Mouse (Mus musculus): ENCODE data around the gene Cntrl.

Gene Cntrl

DNA sequence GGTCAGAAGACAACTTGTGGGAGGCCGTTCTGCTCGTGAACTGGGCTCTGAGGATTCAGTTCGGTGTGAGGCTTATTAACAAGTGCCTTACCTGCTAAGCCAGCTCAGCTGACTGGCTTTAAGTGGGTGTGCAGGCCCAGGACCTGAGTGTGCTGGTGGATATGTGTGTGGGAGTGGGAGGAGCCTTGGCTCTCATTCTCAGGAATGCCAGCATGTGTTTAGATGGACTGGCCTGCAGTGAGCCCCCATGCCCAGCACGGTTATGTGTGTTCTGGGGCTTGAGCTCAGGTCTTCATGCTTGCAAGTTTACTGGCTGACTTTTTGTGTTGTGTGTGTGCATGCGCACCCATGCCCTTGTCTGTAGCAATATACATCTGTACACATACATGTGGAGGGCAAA, 64.4 kb downstream of the Cntrl start:
- no peak for DNase-seq (ENCODE audit: low read depth, low spot score)

DNA sequence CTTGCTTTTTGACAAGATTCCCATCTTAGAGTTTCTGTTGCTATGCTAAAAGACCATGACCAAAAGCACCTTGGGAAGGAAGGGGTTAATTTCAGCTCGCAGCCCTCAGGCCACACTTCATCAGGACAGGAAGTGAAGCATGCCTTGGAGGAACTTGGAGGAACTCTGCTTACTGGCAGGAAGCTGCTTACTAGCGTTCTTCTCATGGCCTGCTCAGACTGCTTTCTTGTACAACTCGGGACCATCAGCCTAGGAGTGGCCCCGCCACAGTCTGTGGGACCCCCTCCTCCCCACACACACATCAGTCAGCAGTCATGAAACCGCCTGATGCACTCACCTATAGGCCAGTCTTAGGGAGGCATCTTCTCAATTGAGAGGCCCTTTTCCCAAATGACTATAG, 64.8 kb downstream of the Cntrl start:
- no peak for DNase-seq (ENCODE audit: low read depth, low spot score)

DNA sequence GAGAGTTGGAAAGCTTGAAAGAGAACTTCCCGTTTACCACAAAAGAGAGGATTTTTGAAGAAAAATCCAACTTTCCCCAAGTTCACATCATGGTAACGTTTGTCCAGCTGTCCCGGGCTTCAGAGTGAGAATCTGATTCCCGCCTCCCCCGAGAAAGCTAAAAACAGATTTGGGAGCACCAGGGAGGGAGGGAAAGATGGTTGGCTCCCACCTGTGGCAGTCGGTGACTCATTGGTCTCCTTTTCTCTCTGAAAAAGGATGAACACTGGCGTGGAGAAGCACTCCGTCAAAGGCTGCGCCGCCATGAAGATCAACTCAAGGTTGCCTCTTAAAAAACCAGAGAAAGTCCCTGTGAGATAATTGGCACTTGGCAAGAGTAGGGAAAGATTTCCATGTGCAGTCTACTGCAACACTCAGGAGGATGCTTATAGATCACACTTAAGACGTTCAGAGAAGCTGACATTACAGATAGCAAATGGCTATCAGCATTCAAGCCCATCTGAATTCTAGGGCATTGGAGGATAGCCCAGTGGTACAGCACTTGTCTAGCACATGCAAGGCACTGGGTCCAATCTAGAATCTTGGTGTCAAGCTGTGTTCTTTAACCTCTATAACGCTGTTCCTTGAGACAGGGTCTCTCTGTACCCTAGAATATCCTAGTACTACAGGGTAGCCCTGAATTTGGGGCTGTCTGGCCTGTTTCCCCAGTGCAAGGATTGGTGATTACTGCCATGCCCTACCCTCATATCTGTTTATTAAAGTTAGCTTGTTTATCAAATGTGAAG, 66.2 kb downstream of the Cntrl start:
- no peak for DNase-seq (ENCODE audit: low read depth, low spot score)

DNA sequence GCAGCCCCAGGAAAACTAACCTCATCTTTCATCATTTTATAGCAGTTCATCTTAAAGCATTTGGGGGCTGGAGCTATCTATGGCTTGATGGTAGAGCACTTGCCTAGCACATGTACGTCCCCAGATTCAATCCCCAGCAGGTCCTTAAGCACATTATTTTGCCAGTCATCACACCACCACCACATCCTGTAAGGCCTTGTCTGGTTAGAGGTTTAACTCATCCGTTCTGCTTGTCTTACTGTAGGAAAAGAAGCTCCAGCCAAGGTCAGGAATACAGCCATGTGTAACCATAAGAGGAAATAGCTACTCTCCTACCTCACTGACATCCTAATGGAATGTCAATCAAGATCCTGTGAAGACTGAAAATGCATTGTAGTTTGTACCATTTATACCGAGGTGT, 68.9 kb downstream of the Cntrl start:
- DNase-seq (ENCODE audit: low read depth, low spot score), result no peak

DNA sequence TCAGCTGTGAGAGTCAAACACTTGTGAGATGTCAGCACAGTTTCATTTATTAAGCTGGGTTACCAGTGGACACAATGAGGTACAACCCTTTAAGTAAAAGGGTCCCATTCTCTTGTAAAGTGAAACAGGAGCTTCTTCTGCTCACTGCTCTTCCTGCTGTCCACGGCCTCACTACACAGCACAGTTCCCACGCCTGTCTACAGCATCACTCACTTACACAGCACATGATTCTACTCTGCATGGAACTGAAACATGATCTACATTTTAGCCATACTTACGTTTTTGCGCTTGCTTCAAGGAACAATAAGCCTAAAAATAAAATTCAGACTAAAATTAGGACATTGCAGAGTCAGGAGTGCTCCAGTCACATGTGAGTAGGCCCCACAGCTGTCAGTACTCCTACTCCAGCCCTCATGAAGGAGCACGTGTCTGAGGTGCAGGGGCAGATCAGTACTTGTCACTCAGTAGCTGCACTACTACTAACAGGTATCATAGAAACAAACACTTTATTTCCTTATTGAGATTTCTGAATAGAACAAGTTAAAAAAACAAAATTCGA, 73.9 kb downstream of the Cntrl start:
- no peak for DNase-seq (ENCODE audit: low read depth, low spot score)

DNA sequence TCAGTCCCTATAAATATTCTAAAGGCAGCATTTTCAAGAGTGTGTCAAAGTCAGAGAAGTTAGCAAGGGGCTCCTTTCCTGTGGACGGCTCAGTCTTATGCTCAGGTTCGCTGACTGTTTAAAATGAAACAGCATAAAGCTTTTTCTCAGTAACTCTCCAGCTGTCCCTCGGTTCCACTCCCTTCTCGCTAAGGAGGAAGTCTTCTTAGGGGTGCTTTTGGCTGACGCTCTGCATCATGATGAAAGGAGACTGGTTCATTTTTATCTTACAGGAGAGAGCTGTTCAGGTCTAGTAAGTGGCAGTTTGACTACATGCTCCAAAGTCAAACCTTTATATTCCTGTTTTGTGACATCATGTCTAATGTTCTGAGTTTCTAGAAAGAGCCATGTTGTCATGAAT, 79.6 kb downstream of the Cntrl start:
- no peak for DNase-seq (ENCODE audit: low read depth, low spot score)

DNA sequence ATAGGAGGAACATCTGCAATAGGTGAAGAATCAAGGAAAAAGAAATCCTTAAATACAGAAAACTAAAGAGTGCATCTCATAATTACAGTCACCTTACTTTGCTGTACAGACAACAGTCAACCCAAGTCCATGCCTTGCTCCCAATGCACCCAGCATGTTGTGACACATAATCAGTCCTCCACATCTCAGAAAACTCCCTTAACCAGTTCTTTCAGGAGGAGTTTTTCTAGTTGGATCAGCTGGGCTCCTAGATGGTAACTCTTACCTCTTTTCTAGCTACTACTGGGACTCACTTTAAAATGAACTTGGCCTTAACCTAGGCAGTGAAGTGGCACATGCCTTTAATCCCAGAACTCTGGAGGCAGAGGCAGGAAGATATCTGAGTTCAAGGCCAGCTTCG, 84.7 kb downstream of the Cntrl start:
- DNase-seq (ENCODE audit: low read depth, low spot score), result no peak

DNA sequence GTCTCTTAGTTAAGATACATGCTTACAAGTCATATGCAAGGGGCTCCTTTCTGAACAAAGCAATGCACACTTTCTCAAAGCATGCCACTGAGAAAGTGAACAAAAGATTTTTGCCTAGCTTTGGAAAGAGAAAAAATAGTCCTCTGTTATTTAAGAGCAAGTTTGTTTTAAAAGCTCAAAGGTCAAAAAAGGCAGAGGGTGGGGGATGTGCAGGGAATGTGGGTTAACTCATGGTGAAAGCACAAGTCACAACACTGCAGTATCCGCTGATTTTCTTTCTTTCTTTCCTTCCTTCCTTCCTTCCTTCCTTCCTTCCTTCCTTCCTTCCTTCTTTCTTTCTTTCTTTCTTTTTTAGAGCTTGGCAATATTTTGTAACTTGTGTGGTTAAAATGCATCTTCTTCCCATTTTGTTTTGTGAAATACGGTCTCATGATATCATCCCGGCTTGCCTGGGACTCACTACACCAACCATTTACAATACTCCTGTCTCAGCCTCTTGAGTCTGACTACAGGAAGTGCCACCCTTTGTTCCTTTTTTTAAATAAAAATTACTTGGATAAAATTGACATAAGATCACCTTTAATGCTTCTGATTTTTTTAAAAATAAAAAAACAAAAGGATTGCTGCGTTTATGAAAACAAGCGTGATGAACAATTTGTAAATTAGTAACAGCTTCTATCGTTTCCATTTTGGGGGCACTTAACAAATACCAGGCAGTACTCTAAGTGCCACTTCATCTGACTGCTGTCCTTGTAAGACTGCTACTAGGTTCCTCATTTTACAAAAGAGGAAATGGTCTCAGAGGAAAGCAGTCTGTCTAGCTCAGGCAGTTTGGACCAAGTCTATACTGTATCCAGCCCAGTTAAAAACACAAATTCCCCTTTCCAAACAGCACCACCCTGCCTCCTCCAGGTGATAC, 86.6 kb downstream of the Cntrl start:
- DNase-seq (ENCODE audit: low read depth, low spot score), result no peak

DNA sequence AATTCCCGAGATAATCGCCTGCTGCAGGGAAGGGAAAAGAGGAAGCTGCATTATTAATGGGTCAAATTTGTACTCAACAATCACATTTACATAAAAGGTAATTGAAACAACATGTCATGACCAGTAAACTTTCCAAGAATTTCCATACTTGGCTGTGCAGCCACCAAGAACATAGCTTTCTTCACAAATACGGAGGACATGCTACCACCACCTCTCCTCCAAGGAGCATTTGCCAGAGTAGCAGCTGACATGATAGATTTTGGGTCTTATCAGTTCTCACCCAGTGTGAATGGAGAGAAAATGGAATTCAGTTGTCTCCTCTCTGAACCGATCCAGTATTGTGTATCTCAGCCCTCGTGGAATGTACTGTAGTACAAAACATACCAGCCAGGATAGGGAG, 90.2 kb downstream of the Cntrl start:
- no peak for DNase-seq (ENCODE audit: low read depth, low spot score)

DNA sequence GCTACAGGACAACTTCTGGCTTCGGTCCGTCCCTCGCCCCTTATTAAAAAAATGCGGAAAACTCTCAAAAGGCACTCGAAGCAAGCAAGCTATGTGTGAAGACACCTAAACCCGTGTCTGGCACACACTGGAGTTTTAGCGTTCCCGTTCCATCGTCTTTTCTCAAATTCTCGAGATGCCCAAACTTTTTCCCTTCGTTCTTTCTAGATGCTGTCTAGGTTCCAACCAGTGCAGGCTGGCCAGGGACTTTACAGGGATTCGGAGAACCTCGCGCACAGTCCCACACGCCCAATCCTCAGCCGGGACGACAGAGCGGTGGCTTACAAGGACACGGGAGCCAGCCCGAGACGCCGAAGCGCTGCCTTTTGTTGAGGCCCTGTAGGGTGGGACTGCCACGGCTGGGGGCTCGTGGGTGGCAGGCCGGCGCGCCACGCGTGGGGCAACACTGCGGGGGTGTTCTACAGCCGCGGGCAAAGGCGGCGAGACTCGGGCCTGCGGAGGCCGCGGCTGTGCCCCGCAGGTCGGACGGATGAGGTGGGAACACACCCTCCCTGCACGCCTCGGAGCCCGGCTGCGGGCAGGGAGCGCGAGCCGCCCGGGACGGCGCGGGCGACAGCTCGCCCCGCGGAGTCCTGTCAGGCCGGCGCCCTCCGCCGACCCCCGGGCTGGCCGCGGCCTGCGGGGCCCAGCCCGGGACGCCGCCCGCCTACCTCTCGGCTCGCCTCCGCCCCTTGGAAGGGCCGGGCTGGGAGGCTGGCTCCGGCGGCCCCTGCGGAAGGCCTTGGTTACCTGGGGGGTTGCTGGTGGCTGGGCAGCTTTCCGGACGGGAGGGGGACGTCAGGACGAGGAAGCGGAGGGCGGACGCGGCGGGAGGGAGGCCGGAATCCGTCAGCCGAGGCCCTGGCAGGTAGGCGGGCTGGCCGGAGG, 90.9 kb downstream of the Cntrl start:
- DNase-seq (ENCODE audit: low read depth, low spot score), result no peak

DNA sequence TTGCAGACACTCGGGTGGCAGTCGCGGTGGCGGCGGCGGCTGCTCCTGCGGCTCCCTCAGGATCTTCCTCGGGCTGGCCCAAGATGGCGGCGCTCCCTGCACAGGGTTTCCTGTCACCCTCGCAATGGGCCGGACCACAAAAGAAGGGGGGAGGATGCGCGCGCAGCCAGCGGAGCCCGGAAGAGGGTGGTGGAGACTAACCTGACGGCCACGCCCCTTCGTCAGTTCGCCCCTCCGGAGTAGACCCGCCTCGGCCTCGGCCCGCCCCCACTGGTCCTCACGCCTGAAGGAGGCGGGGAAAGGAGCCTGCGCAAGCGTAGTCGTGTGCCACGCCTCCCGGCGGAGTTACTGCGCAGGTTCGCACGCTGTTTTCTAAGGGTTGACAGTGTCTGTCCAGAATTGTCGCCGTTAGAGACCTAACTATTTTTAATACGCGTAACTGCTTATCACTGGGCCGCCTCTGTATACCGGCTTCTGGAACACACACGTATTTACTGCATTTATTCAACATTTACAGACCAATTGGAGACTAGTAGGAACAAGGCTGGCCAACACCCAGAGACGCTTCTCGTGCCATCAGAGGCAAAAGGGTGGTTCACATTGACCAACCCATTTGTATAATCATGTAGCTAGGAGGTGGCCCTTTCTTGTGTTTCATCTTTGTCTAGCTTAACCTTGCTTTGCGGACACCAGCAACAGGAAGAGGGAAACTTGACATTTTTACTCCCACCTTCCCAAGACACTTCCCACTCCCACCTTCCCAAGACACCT, 91.8 kb downstream of the Cntrl start, which contains the start of gene Rab14:
Rab14 (minus strand) TSS at position 223 of the 771 bp plus-strand sequence.
- DNase-seq (ENCODE audit: low read depth, low spot score), result peak; percentile 99

DNA sequence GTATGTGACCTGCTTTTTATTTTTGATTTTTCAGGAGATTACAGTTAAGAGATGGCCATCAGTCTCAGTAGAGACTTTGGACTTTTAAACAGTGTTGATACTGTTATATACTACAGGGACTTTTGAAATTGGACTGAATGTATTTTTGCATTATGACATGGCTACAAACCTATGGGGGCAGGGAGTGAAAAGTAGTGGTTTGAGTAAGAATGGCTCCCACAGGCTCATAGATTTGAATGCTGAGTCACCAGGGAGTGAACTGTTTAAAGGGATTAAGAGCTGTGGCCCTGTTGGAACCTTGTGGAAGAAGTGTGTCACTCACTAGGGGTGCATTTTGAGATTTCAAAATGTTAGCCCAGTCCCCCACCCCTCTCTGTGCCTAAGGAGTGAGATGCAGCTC, 94.4 kb downstream of the Cntrl start:
- no peak for DNase-seq (ENCODE audit: low read depth, low spot score)

DNA sequence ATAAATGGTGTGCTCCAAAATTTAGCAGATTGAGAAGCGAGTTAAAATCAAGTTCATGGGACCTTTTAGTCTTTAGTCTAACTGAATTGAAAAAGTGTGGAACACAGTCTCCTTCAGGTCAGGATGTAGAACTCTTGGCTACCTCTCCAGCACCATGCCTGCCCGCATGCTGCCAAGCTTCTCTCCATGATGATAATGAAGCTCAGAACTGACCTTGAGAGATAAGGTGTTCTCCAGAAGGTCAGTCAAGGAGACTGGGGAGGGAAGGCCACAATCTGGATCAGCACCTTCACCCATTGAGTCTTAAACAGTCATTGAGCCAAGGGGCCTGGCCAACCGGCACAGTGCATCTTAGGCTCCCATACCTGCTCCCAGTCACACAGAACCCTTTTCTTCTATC, 97.5 kb downstream of the Cntrl start:
- no peak for DNase-seq (ENCODE audit: low read depth, low spot score)

DNA sequence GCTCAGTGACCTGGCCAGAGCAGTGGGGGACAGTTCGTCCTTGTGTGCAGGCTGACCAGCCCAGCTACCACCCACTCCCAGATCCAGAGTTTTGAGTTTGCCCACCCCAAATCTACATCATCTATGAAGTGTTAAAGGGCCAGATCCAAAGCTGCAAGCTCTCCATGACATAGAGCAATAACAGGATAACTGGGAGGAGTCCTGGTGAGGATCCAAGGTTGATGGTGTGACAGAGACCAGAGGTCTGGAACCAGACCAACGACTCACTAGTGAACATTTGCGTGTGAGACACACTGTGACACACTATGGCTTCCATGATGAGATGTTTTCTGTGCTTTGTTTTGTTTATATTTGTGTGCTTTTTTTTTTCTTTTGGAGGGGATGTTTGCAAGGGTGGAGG, 98.8 kb downstream of the Cntrl start:
- DNase-seq (ENCODE audit: low read depth, low spot score), result no peak

DNA sequence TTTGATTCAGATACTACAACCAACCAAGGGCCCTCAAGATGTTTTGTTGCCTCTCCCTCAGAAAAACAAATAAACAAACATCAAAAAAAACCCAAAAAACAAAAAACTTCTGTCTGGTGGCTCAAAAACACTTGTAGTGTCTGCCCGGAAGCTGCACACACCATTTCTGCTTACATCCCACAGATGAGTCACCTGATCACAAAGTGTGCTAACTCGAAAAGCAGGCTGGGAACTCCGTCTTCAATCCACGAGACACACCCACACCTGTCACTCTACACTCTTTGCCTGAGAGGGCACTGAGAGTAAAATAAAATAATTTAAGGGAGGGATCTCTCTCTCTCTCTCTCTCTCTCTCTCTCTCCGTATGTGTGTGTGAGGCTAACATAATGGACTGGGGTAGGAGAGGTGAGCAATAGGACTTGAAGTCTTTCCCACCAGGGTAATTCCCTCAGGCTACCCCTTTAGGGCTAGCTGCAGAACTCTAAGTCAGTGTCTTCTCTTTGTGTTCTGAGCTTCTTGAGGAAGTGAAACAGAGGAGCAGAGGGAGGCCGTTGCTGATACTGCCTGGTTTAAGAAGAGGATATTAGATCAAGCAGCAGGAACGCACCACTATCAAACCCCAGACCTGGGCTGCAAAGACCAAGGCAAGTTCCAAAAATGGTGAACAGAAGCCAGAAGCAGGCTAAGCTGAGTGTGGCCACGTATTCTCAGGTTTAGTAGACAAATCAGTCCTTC, 99.8 kb downstream of the Cntrl start:
- DNase-seq (ENCODE audit: low read depth, low spot score), result no peak

DNA sequence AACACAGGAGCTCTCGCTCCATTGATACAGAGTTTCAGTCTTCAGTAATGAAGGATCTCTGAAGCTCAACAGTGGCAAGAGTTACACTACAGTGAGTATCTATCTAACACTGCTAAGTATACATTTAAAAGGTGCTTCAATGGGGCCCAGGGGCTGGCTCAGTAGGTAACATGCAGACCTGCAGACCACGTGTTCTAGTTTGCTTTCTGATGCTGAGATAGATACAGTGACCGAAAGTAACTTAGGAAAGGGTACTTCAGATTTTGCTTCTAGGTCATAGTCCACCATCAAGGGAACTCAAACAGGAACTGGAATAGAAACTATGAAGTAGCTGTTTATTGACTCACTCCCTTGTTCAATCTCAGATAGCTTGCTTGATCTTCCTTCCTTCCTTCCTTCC, 102.4 kb downstream of the Cntrl start:
- DNase-seq (ENCODE audit: low read depth, low spot score), result no peak

DNA sequence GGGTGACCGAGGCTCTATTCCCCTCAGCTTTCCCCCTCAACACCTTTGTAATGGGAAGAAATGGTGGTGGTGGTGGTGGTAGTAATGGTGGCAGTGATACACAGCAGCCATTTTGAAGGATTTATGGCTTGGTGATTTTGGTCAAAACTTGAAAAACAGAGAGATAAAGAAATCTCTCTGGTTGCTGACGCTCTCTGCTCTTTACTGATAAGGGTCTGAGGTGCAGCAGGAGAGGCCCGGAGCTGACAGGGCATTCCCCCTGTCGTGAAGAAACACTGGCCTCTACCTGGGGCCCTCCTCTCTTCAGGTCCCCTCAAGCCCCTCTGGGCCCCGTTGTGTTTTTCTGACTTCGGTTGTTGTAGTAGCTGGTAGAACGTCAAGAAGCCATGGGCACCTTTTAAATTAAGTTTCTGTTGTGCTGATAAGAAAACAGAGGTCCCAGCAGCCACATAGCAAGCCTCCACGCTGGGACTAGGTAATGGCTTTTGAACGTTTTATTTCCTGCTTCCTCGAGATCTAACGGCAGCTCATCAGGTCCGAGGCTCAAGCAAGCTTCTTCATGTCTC, 104.1 kb downstream of the Cntrl start:
- DNase-seq (ENCODE audit: low read depth, low spot score), result no peak

DNA sequence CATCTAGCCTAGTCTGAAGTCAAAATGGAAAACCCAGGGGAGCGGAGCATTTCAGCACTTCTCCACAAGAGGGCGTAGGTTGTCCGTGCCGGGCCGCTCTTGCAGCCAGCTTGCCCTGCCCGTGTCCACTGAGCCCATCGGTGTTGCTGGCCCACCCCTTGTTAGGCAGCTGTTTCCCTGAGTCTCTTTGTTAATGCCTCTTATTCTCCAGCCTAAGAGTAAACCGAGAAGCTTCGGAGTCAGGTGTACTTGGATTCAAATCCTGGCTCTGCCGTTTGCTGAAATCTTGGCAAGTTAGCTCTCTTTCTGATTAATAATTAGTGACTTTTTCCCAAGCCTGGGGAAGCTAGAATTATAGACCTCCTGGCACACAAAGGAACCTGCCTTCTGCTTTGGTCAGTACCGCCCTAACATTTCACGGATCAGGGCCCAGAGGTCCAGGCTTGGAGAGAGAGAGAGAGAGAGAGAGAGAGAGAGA, 105.6 kb downstream of the Cntrl start:
- no peak for DNase-seq (ENCODE audit: low read depth, low spot score)

DNA sequence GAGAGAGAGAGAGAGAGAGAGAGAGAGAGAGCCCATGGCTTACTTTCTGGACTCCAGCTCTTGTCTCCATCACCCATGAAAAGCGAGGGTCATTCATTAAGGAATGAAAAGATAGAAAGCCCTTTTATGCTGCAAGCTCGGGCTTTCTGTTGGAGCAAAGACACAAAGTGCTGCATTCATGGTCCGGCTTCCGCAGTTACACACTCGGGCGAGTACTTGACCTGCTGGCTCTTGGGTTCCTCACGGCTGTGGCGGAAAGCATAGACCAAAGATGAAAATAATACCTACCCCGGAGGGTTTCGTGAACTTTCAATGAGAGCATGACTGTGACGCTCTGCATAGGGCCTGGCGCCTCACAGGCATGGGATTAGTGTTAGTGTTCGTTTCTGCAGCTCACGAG, 106.1 kb downstream of the Cntrl start:
- DNase-seq (ENCODE audit: low read depth, low spot score), result no peak

DNA sequence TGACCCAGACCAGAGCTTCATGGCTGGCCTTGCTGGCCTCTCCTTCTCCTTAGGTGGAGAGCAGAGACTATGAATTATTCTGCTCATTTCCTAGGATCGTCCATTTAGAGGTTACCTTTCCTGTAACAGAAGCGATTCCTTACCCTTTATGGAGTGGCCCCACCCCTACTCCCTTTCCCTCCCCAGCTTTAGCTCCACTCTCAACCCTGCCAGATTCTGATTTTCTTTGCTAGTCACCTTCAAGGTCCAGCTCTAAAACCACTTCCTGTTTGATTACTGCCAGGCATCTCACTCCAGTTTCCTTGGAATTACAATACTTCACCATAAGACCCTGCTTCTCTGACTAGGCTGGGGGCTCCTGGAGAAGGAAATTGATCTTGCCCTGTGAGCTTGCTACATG, 107.4 kb downstream of the Cntrl start:
- no peak for DNase-seq (ENCODE audit: low read depth, low spot score)
